Mouse (Mus musculus) midbrain, embryonic 14.5 days (tissue): ENCODE results near the gene Naaladl2. TPM values are rescaled to one million over a fixed set of nuclear protein-coding genes. Genes with fewer than 3 reads are reported as not detected.

Source experiments
- ATAC-seq: fragments of 200-750 bp; cut with Nextera tagmentation; 2 replicates; pipeline ENCODE4 v1.8.0; 2017; ENCODE audit warnings: moderate number of reproducible peaks, moderate library complexity; ENCODE audit not compliant: low FRiP score, low TSS enrichment
- DNase-seq: peaks from one replicate; pipeline ENCODE4 v3.0.0-alpha.2; 2015
- H3K27ac ChIP-seq: fragments of 300-500 bp; sonication (generic); replicated peaks from 2 replicates; pipeline ENCODE4 v1.5.1; 2014; ENCODE audit warnings: mild to moderate bottlenecking, low read depth, low read length, moderate library complexity
- H3K27me3 ChIP-seq: fragments of 300-500 bp; sonication (generic); 2 replicates; pipeline ENCODE4 v1.6.1; 2014; ENCODE audit warnings: low read length, control low read depth, mixed read lengths; ENCODE audit not compliant: control insufficient read depth, insufficient read depth
- H3K36me3 ChIP-seq: fragments of 300-500 bp; sonication (generic); 2 replicates; pipeline ENCODE4 v1.6.1; 2014; ENCODE audit warnings: low read length, control low read depth; ENCODE audit not compliant: control insufficient read depth, insufficient read depth
- H3K4me1 ChIP-seq: fragments of 300-500 bp; sonication (generic); 2 replicates; pipeline ENCODE4 v1.6.1; 2014; ENCODE audit warnings: mild to moderate bottlenecking, antibody characterized with exemption, low read length, control low read depth; ENCODE audit not compliant: control insufficient read depth, insufficient read depth
- H3K4me2 ChIP-seq: fragments of 300-500 bp; sonication (generic); 2 replicates; pipeline ENCODE4 v1.6.1; 2014; ENCODE audit warnings: mild to moderate bottlenecking, low read length, moderate library complexity
- H3K4me3 ChIP-seq: fragments of 300-500 bp; sonication (generic); replicated peaks from 2 replicates; pipeline ENCODE4 v1.5.1; 2014; ENCODE audit warnings: low read depth, low read length
- H3K9ac ChIP-seq: fragments of 300-500 bp; sonication (generic); replicated peaks from 2 replicates; pipeline ENCODE4 v1.6.1; 2014; ENCODE audit warnings: mild to moderate bottlenecking, low read length, moderate library complexity
- H3K9me3 ChIP-seq: fragments of 300-500 bp; sonication (generic); 2 replicates; pipeline ENCODE4 v1.6.1; 2016; ENCODE audit warnings: low read length, control low read depth, mixed read lengths; ENCODE audit not compliant: control insufficient read depth
- WGBS: fragments of 180-500 bp; shearing (Covaris S2); extraction: QIAGEN DNeasy Blood & Tissue Kit; methylation state at CpG from one replicate; pipeline ENCODE4 v1.1.7; 2014; 5-methylcytosine and 5-hydroxymethylcytosine counted together
- polyA plus RNA-seq: library from polyadenylated mRNA; unstranded; fragments of >200 nt; fragmentation: Nextera tagmentation; extraction: Ambion mirVana; gene quantifications from 2 replicates; pipeline ENCODE4 v1.2.1, GENCODE M21; 2014

The Naaladl2 gene
- polyA plus RNA-seq, 1 experiment from 2014 or later, result 0.58 TPM

GRCm38 (mm10) chr3:25113107-25113506 is 31.0 kb downstream of the Naaladl2 start:
- Histone ChIP-seq H3K9me3 (no peaks in the 10 kb centered on the region), H3K27me3 (no peaks in the 10 kb centered on the region), H3K27ac (no peak overlapping the region), H3K4me3 (no peak overlapping the region), H3K36me3 (no peaks in the 10 kb centered on the region), H3K4me2 (no peak overlapping the region), H3K4me1 (no peaks in the 10 kb centered on the region), H3K9ac (no peak overlapping the region)
- DNase-seq (no peak), ATAC-seq (no peak)
- 93% methylated on average over 4 of the region's 4 CpGs for WGBS

- 82% methylated on average over 3 of the region's 3 CpGs for WGBS
- Histone ChIP-seq H3K27me3 (no peaks in the 10 kb centered on the region), H3K9ac (no peak overlapping the region), H3K4me2 (no peak overlapping the region), H3K27ac (no peak overlapping the region), H3K4me1 (no peaks in the 10 kb centered on the region), H3K4me3 (no peak overlapping the region), H3K9me3 (no peaks in the 10 kb centered on the region), H3K36me3 (no peaks in the 10 kb centered on the region)
- DNase-seq (peak; percentile 31), ATAC-seq (no peak)
Measured at GRCm38 (mm10) chr3:25108997-25109396, 35.1 kb downstream of the Naaladl2 start.

GRCm38 (mm10) chr3:25092986-25093385 is 51.1 kb downstream of the Naaladl2 start:
- Histone ChIP-seq H3K9ac (no peak overlapping the region), H3K4me2 (no peak overlapping the region), H3K27me3 (no peaks in the 10 kb centered on the region), H3K9me3 (no peaks in the 10 kb centered on the region), H3K36me3 (no peaks in the 10 kb centered on the region), H3K27ac (no peak overlapping the region), H3K4me3 (no peak overlapping the region), H3K4me1 (no peaks in the 10 kb centered on the region)
- ATAC-seq (no peak), DNase-seq (no peak)
- WGBS, result 86% methylated on average over 2 of the region's 2 CpGs

GRCm38 (mm10) chr3:25075785-25076184 is 68.3 kb downstream of the Naaladl2 start:
- Histone ChIP-seq H3K4me3 (no peak overlapping the region), H3K27ac (no peak overlapping the region), H3K4me1 (no peaks in the 10 kb centered on the region), H3K4me2 (no peak overlapping the region), H3K9me3 (no peaks in the 10 kb centered on the region), H3K36me3 (no peaks in the 10 kb centered on the region), H3K27me3 (no peaks in the 10 kb centered on the region), H3K9ac (no peak overlapping the region)
- 91% methylated on average over 1 of the region's 1 CpGs for WGBS
- DNase-seq (no peak), ATAC-seq (no peak)

GRCm38 (mm10) chr3:25074266-25074665 is 69.8 kb downstream of the Naaladl2 start:
- Histone ChIP-seq H3K36me3 (no peaks in the 10 kb centered on the region), H3K27me3 (no peaks in the 10 kb centered on the region), H3K9ac (no peak overlapping the region), H3K9me3 (no peaks in the 10 kb centered on the region), H3K4me3 (no peak overlapping the region), H3K4me2 (no peak overlapping the region), H3K4me1 (no peaks in the 10 kb centered on the region), H3K27ac (no peak overlapping the region)
- WGBS, result 70% methylated on average over 4 of the region's 4 CpGs
- DNase-seq, result no peak
- ATAC-seq, result no peak

GRCm38 (mm10) chr3:25073821-25074220 is 70.2 kb downstream of the Naaladl2 start:
- 32% methylated on average over 6 of the region's 6 CpGs for WGBS
- no peaks in the 10 kb centered on the region for H3K36me3 ChIP-seq
- no peak overlapping the region for H3K4me2 ChIP-seq
- no peaks in the 10 kb centered on the region for H3K27me3 ChIP-seq
- H3K4me3 ChIP-seq, result no peak overlapping the region
- H3K4me1 ChIP-seq, result no peaks in the 10 kb centered on the region
- DNase-seq, result peak; percentile 17
- H3K27ac ChIP-seq, result no peak overlapping the region
- no peaks in the 10 kb centered on the region for H3K9me3 ChIP-seq
- no peak overlapping the region for H3K9ac ChIP-seq
- no peak for ATAC-seq

GRCm38 (mm10) chr3:25063217-25063616 is 80.8 kb downstream of the Naaladl2 start:
- H3K4me3 ChIP-seq, result no peak overlapping the region
- no peaks in the 10 kb centered on the region for H3K9me3 ChIP-seq
- no peak overlapping the region for H3K27ac ChIP-seq
- H3K9ac ChIP-seq, result no peak overlapping the region
- H3K4me1 ChIP-seq, result no peaks in the 10 kb centered on the region
- DNase-seq (no peak), ATAC-seq (no peak)
- no peaks in the 10 kb centered on the region for H3K36me3 ChIP-seq
- no peaks in the 10 kb centered on the region for H3K27me3 ChIP-seq
- WGBS, result 84% methylated on average over 4 of the region's 4 CpGs
- H3K4me2 ChIP-seq, result no peak overlapping the region

GRCm38 (mm10) chr3:25052975-25053374 is 91.1 kb downstream of the Naaladl2 start:
- H3K36me3 ChIP-seq, result no peaks in the 10 kb centered on the region
- no peak overlapping the region for H3K27ac ChIP-seq
- 0 out of 2 replicates have a peak, but pooled peaks cover 2% of the 10 kb centered on the region for H3K4me1 ChIP-seq
- no peaks in the 10 kb centered on the region for H3K27me3 ChIP-seq
- H3K9me3 ChIP-seq, result no peaks in the 10 kb centered on the region
- H3K9ac ChIP-seq, result no peak overlapping the region
- no peak for DNase-seq
- no peak for ATAC-seq
- no peak overlapping the region for H3K4me3 ChIP-seq
- 30% methylated on average over 2 of the region's 2 CpGs for WGBS
- H3K4me2 ChIP-seq, result no peak overlapping the region

- no peaks in the 10 kb centered on the region for H3K27me3 ChIP-seq
- no peak overlapping the region for H3K4me2 ChIP-seq
- ATAC-seq (no peak), DNase-seq (peak; percentile 23)
- 65% methylated on average over 5 of the region's 5 CpGs for WGBS
- no peak overlapping the region for H3K9ac ChIP-seq
- no peaks in the 10 kb centered on the region for H3K36me3 ChIP-seq
- no peaks in the 10 kb centered on the region for H3K4me1 ChIP-seq
- H3K4me3 ChIP-seq, result no peak overlapping the region
- H3K27ac ChIP-seq, result no peak overlapping the region
- no peaks in the 10 kb centered on the region for H3K9me3 ChIP-seq
Measured at GRCm38 (mm10) chr3:25019972-25020371, 124.1 kb downstream of the Naaladl2 start.
